8 mouse cellular contexts compared by ENCODE assay signal in the genomic region with DNA sequence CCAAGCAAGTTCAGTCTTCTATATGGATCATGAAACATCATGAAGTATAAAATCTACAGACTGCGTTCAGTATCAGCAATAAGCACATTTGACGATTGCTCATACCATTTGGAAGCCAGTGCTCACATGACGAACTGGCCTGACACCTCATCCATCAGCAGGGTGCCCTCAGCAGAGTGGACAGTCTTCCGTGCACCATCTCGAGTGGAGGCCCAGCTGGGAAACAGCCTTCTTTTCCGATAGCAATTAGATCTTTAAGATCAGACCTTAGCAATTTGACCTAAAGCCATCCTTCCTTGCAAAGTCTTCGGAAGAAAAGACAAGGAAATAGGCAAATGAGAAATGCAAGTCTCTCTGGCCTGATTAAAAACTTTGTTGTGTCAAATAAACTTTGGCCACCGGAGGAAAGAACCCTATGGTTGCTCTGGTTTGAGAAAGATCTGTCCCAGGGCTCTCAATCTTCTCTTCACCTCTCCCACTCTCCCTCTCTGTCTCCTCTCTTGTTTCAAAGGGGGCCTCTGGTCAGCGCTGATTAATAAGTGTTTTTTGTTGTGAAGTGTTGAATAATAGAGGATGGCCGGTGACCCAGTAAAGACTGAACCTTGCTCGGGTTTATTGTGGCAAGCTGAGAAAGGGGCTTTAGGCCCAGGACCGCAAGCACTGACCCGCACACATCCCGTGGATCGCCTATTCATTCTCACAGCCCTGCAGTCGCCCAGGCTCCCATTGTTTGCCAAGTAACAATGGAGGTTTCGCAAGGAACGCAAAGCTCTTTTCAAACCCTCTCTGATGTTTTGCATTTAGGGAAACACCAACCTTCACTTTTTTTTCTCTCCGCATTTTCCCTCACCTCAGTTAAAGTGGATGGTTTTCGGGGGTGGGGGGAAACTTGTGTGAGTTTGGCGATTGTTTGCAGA.
DNase-seq lines count a peak whose midpoint lies in the region; ATAC-seq and TF ChIP-seq lines count a peak whose summit lies in the region.

No protein-coding gene starts in this region.

- WGBS in heart, embryonic 13.5 days, result 6% methylated on average over 21 of the region's 21 CpGs
- under 1% methylated on average over 21 of the region's 21 CpGs for WGBS in hindbrain, embryonic 11.5 days
- 2% methylated on average over 21 of the region's 21 CpGs for WGBS in midbrain, embryonic 14.5 days

- no peak for TF ChIP-seq POLR2A in brain, embryonic 14.5 days (IDR thresholded peaks at IDR 0.05; ENCODE audit: borderline replicate concordance, extremely low read depth, insufficient read depth, insufficient read length, poor library complexity, severe bottlenecking)

- TF ChIP-seq CTCF in brain, embryonic 14.5 days (IDR thresholded peaks at IDR 0.05; ENCODE audit: borderline replicate concordance, extremely low read depth, insufficient read depth, insufficient read length), result no peak

- no peaks in the 10 kb centered on the region for H3K36me3 ChIP-seq in heart, embryonic 13.5 days
- no peaks in the 10 kb centered on the region for H3K36me3 ChIP-seq in hindbrain, embryonic 11.5 days (ENCODE audit: control insufficient read depth, insufficient read depth, low read length)
- no peaks in the 10 kb centered on the region for H3K36me3 ChIP-seq in midbrain, embryonic 14.5 days (ENCODE audit: control insufficient read depth, insufficient read depth, low read length)

- no peak overlapping the region for H3K27ac ChIP-seq in heart, embryonic 13.5 days (replicated peaks)
- H3K27ac ChIP-seq in hindbrain, embryonic 11.5 days (ENCODE audit: low read depth, low read length), result peak overlapping the region; percentile 100
- peak overlapping the region; percentile 100 for H3K27ac ChIP-seq in midbrain, embryonic 14.5 days (replicated peaks; ENCODE audit: low read depth, low read length)

- intact Hi-C loops in heart, postnatal 14 days (cut with DNase I), result no loop called here

- no peaks in the 10 kb centered on the region for H3K9me3 ChIP-seq in heart, embryonic 13.5 days
- H3K9me3 ChIP-seq in hindbrain, embryonic 11.5 days (ENCODE audit: control insufficient read depth, low read length), result no peaks in the 10 kb centered on the region
- no peaks in the 10 kb centered on the region for H3K9me3 ChIP-seq in midbrain, embryonic 14.5 days (ENCODE audit: control insufficient read depth, low read length)

- H3K4me3 ChIP-seq in heart, embryonic 13.5 days, result peak overlapping the region; percentile 58
- peak overlapping the region; percentile 67 for H3K4me3 ChIP-seq in hindbrain, embryonic 11.5 days (ENCODE audit: low read depth, low read length)
- H3K4me3 ChIP-seq in midbrain, embryonic 14.5 days (replicated peaks; ENCODE audit: low read depth, low read length), result peak overlapping the region; percentile 94

- ATAC-seq in heart, embryonic 13.5 days (ENCODE audit: extremely low read depth, insufficient number of reproducible peaks, low FRiP score, low TSS enrichment), result no peak
- peak; percentile 72 for ATAC-seq in hindbrain, embryonic 11.5 days (ENCODE audit: low FRiP score)
- no peak for ATAC-seq in midbrain, embryonic 14.5 days (ENCODE audit: low FRiP score, low TSS enrichment)

- H3K4me1 ChIP-seq in heart, embryonic 13.5 days, result peaks cover 11% of the 10 kb centered on the region
- peaks cover 3% of the 10 kb centered on the region; the same call in 1 of the 2 replicates for H3K4me1 ChIP-seq in hindbrain, embryonic 11.5 days (replicated peaks; ENCODE audit: control insufficient read depth, insufficient read depth, low read length)
- H3K4me1 ChIP-seq in midbrain, embryonic 14.5 days (ENCODE audit: control insufficient read depth, insufficient read depth, low read length), result peaks cover 24% of the 10 kb centered on the region

- no peak for DNase-seq in heart, postnatal 14 days
- peak; percentile 83 for DNase-seq in brain, embryonic 14.5 days (ENCODE audit: low read depth)
- peak; percentile 78 for DNase-seq in hindbrain, embryonic 11.5 days (ENCODE audit: low spot score)
- DNase-seq in midbrain, embryonic 14.5 days, result peak; percentile 79
- DNase-seq in adrenal gland, postnatal 4 days (ENCODE audit: low spot score in 2 of 2), result no peak
- no peak for DNase-seq in layer of hippocampus, postnatal 14 days (ENCODE audit: low spot score in 2 of 2)
- no peak for DNase-seq in frontal cortex, postnatal 25 days (ENCODE audit: low spot score in 2 of 2)

- peak overlapping the region; percentile 93 for H3K4me2 ChIP-seq in heart, embryonic 13.5 days
- peak overlapping the region; percentile 98 for H3K4me2 ChIP-seq in hindbrain, embryonic 11.5 days (replicated peaks; ENCODE audit: low read depth, low read length)
- H3K4me2 ChIP-seq in midbrain, embryonic 14.5 days (ENCODE audit: low read length), result peak overlapping the region; percentile 100

- H3K9ac ChIP-seq in heart, embryonic 13.5 days, result peak overlapping the region; percentile 78
- peak overlapping the region; percentile 99 for H3K9ac ChIP-seq in hindbrain, embryonic 11.5 days (ENCODE audit: low read depth, low read length)
- H3K9ac ChIP-seq in midbrain, embryonic 14.5 days (replicated peaks; ENCODE audit: low read length), result peak overlapping the region; percentile 98

- peaks cover 62% of the 10 kb centered on the region for H3K27me3 ChIP-seq in heart, embryonic 13.5 days (replicated peaks)
- no peaks in the 10 kb centered on the region for H3K27me3 ChIP-seq in hindbrain, embryonic 11.5 days (ENCODE audit: control insufficient read depth, insufficient read depth, low read length)
- H3K27me3 ChIP-seq in midbrain, embryonic 14.5 days (ENCODE audit: control insufficient read depth, insufficient read depth, low read length), result no peaks in the 10 kb centered on the region

Comparison
In these comparisons a context has a peak if more than half of its experiments do, and no peak if none do; other contexts are left out.
1. DNase-seq: peak in brain, embryonic 14.5 days (single experiment), hindbrain, embryonic 11.5 days (single experiment) and midbrain, embryonic 14.5 days (single experiment); none in heart, postnatal 14 days (0 of 2), adrenal gland, postnatal 4 days (0 of 2), layer of hippocampus, postnatal 14 days (0 of 2) and frontal cortex, postnatal 25 days (0 of 2).
2. Peak in every context shown above with its lines, with median percentiles within 50 percentile points of each other: H3K4me2 ChIP-seq, H3K4me3 ChIP-seq and H3K9ac ChIP-seq.